Mouse (Mus musculus) heart, adult 18-20 months (tissue): Measurements from ENCODE around the gene Mta1. TPM values are rescaled to one million over a fixed set of nuclear protein-coding genes. Genes with fewer than 3 reads are reported as not detected.

ENCODE experiments used
- DNase-seq, 2 experiments: peaks; one replicate each; pipeline ENCODE4 v3.0.0; 2021 to 2022; ENCODE audit warnings: mixed read lengths in 1 of 2
- long read RNA-seq, 2 experiments: library from polyadenylated mRNA; stranded (forward); transcript quantifications; one replicate each; pipeline ENCODE4 v2.0.0; 2021
- total RNA-seq, 2 experiments: library from RNA; stranded (reverse); gene quantifications; 2 replicates each; pipeline ENCODE4 v1.2.3; 2021

Mta1 gene
- total RNA-seq = 10 to 100 TPM; 43.9 to 46.2 TPM
- long read RNA-seq, experiment 1, partial matches to known transcripts = 17 of 34 reads
- long read RNA-seq, experiment 1, other reads (novel, unspliced or antisense) = 14 of 34 reads
- long read RNA-seq, experiment 2, partial matches to known transcripts = 14 of 28 reads
- long read RNA-seq, experiment 2, other reads (novel, unspliced or antisense) = 14 of 28 reads

GRCm38 (mm10) chr12:113097749-113098281 is at the start of gene Mta1:
Mta1 (plus strand) TSS chr12:113098278.
- peak; percentile 56 for DNase-seq

- DNase-seq = no peak
These were observed 48.2 kb upstream of the Mta1 start for GRCm38 (mm10) chr12:113049836-113050235.

GRCm38 (mm10) chr12:113050671-113051070 is 47.4 kb upstream of the Mta1 start:
- DNase-seq = no peak

- no peak for DNase-seq
These were observed 46.3 kb upstream of the Mta1 start for GRCm38 (mm10) chr12:113051628-113052403.

GRCm38 (mm10) chr12:113056089-113056488 is 42.0 kb upstream of the Mta1 start:
- peak; percentile 56 to 68 for DNase-seq

- no peak for DNase-seq
These were observed 37.9 kb upstream of the Mta1 start for GRCm38 (mm10) chr12:113060178-113060577.

- no peak for DNase-seq
These were observed 36.5 kb upstream of the Mta1 start for GRCm38 (mm10) chr12:113061606-113062005.

- no peak for DNase-seq
These were observed 35.9 kb upstream of the Mta1 start for GRCm38 (mm10) chr12:113062201-113062600.

GRCm38 (mm10) chr12:113063700-113064099 is 34.4 kb upstream of the Mta1 start:
- DNase-seq = no peak

- DNase-seq = no peak
These were observed 30.1 kb upstream of the Mta1 start for GRCm38 (mm10) chr12:113068002-113068401.

GRCm38 (mm10) chr12:113069389-113069788 is 28.7 kb upstream of the Mta1 start:
- DNase-seq = no peak

GRCm38 (mm10) chr12:113071321-113071720 is 26.8 kb upstream of the Mta1 start:
- DNase-seq = peak in 1 of 2 experiments; percentile 3

- peak in 1 of 2 experiments; percentile 4 for DNase-seq
These were observed 26.3 kb upstream of the Mta1 start for GRCm38 (mm10) chr12:113071827-113072226.

- peak; percentile 15 to 18 for DNase-seq
These were observed 24.4 kb upstream of the Mta1 start for GRCm38 (mm10) chr12:113073420-113074328.

- peak; percentile 92 for DNase-seq
These were observed 23.6 kb upstream of the Mta1 start, which contains the start of gene Tex22 for GRCm38 (mm10) chr12:113074329-113075062. Tex22 (plus strand) TSS chr12:113074502.

- DNase-seq = peak; percentile 88 to 92
These were observed 23.0 kb upstream of the Mta1 start for GRCm38 (mm10) chr12:113075063-113075454.

GRCm38 (mm10) chr12:113075486-113075885 is 22.6 kb upstream of the Mta1 start:
- no peak for DNase-seq

GRCm38 (mm10) chr12:113087276-113087675 is 10.8 kb upstream of the Mta1 start:
- no peak for DNase-seq

- no peak for DNase-seq
These were observed 10.1 kb upstream of the Mta1 start for GRCm38 (mm10) chr12:113088026-113088425.

GRCm38 (mm10) chr12:113089107-113089506 is 9.0 kb upstream of the Mta1 start:
- no peak for DNase-seq

GRCm38 (mm10) chr12:113090053-113090452 is 8.0 kb upstream of the Mta1 start:
- no peak for DNase-seq

GRCm38 (mm10) chr12:113097040-113097439 is 1.0 kb upstream of the Mta1 start:
- no peak for DNase-seq
